Mouse (Mus musculus) embryonic fibroblast, embryonic 13.5 days (primary cell): ENCODE results near the gene Phip.

Experiments
- CTCF ChIP-seq: IDR thresholded peaks from 2 replicates; pipeline ENCODE4 v1.5.1; 2011; ENCODE audit warnings: mild to moderate bottlenecking, control low read depth, low read length, moderate library complexity, borderline replicate concordance; ENCODE audit not compliant: insufficient read depth
- POLR2A ChIP-seq: IDR thresholded peaks from 2 replicates; pipeline ENCODE4 v1.6.1; 2011; ENCODE audit warnings: low read depth, mild to moderate bottlenecking, control low read depth, low read length, moderate library complexity

DNA sequence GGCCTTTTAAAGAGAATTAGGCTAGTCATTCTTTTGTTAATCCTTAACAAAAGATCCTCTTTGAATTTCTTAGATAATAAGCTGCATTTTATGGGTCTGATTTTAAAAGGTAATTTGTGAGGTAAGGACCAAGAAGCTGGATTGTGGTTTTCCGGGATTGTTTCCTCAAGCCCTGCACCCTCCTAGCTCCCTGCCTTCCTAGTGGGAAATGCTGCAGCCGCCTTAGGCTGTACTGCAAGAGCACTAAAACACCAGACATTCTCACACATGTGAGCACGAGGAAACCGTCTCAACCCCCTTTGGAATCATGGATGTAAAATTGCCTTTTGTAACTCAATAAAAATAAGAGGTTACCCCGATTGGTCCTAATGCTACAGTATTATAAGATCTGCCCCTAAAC, 1.6 kb upstream of the Phip start:
- TF ChIP-seq POLR2A (0 out of 2 replicates have a peak, but pooled peaks have one; percentile 20), CTCF (no peak)
